Mouse (Mus musculus): ENCODE measurements around the gene Nfic.

- no peak for TF ChIP-seq CTCF (IDR thresholded peaks at IDR 0.05; ENCODE audit: borderline replicate concordance, control insufficient read depth, extremely low read depth, insufficient read depth, low read length, poor library complexity)
- no peak for TF ChIP-seq POLR2A (IDR thresholded peaks at IDR 0.05; ENCODE audit: control insufficient read depth, extremely low read depth, insufficient read depth, low read length, poor library complexity)
Measured at GRCm38 (mm10) chr10:81365073-81365472, 90.4 kb downstream of the Nfic start.

All from thymus, adult 2 months (tissue).